Mouse (Mus musculus) heart, adult 18-20 months (tissue): ENCODE data around the gene Bahd1. TPM values are rescaled to one million over a fixed set of nuclear protein-coding genes. Genes with fewer than 3 reads are reported as not detected.

Experiments used
- DNase-seq, 2 experiments: peaks; one replicate each; pipeline ENCODE4 v3.0.0; 2021 to 2022; ENCODE audit warnings: mixed read lengths in 1 of 2
- total RNA-seq, 2 experiments: library from RNA; stranded (reverse); gene quantifications; 2 replicates each; pipeline ENCODE4 v1.2.3; 2021

Bahd1 gene
- total RNA-seq, 2 experiments from 2014 or later: 17.5 to 18.6 TPM

- no peak for DNase-seq
Observed at GRCm38 (mm10) chr2:118941341-118941740, 41.2 kb downstream of the Bahd1 start.

- no peak for DNase-seq
Observed at GRCm38 (mm10) chr2:118943232-118943631, 43.1 kb downstream of the Bahd1 start.

- no peak for DNase-seq
Observed at GRCm38 (mm10) chr2:118948818-118949217, 48.6 kb downstream of the Bahd1 start.

GRCm38 (mm10) chr2:118949699-118950098, 49.5 kb downstream of the Bahd1 start:
- no peak for DNase-seq

- no peak for DNase-seq
Observed at GRCm38 (mm10) chr2:118956497-118956896, 56.3 kb downstream of the Bahd1 start.

- no peak for DNase-seq
Observed at GRCm38 (mm10) chr2:118959644-118960043, 59.5 kb downstream of the Bahd1 start.

GRCm38 (mm10) chr2:118960413-118960812, 60.2 kb downstream of the Bahd1 start:
- DNase-seq: no peak

GRCm38 (mm10) chr2:118961546-118961945, 61.4 kb downstream of the Bahd1 start:
- DNase-seq: no peak

- no peak for DNase-seq
Observed at GRCm38 (mm10) chr2:118963007-118963675, 63.0 kb downstream of the Bahd1 start.

- no peak for DNase-seq
Observed at GRCm38 (mm10) chr2:118963676-118964012, 63.5 kb downstream of the Bahd1 start.

GRCm38 (mm10) chr2:118969585-118970147, 69.5 kb downstream of the Bahd1 start:
- no peak for DNase-seq

GRCm38 (mm10) chr2:118972048-118972447, 71.9 kb downstream of the Bahd1 start:
- no peak for DNase-seq

- DNase-seq: peak; percentile 88 to 90
Observed at GRCm38 (mm10) chr2:118972687-118973376, 72.7 kb downstream of the Bahd1 start.

Other genes with a start within 250 kb of the Bahd1 start
- 1 to 10 TPM; 9.0 to 9.3 TPM for gene Pak6, start 237.1 kb upstream of the Bahd1 start, total RNA-seq
- 1 to 10 TPM; 1.1 to 1.3 TPM for gene Ankrd63, start 196.4 kb upstream of the Bahd1 start, total RNA-seq
- 1 to 10 TPM; 1.4 to 2.6 TPM for gene Plcb2, start 171.9 kb upstream of the Bahd1 start, total RNA-seq
- gene Inafm2, start 154.6 kb upstream of the Bahd1 start, total RNA-seq: 10 to 100 TPM; 31.3 to 35.1 TPM
- 10 to 100 TPM; 20.8 to 25.7 TPM for gene Ccdc9b, start 137.7 kb upstream of the Bahd1 start, total RNA-seq
- not detected for gene Phgr1, start 127.6 kb upstream of the Bahd1 start, total RNA-seq
- under 1 TPM in 1 of 2 experiments, not detected in 1; 0.07 TPM for gene Disp2, start 120.7 kb upstream of the Bahd1 start, total RNA-seq
- 1 to 10 TPM in 1 of 2 experiments, under 1 TPM in 1; 0.85 to 1.6 TPM for gene Knstrn, start 86.4 kb upstream of the Bahd1 start, total RNA-seq
- 100 to 1,000 TPM; 410 to 473 TPM for gene Ivd, start 38.4 kb upstream of the Bahd1 start, total RNA-seq
- 1 to 10 TPM; 6.9 to 7.9 TPM for gene Chst14, start 26.1 kb downstream of the Bahd1 start, total RNA-seq
- 10 to 100 TPM; 10.3 to 12.1 TPM for gene Ccdc32, start 129.0 kb downstream of the Bahd1 start, total RNA-seq
- 1 to 10 TPM; 4.5 to 4.8 TPM for gene Rpusd2, start 134.4 kb downstream of the Bahd1 start, total RNA-seq
- gene Knl1, start 146.7 kb downstream of the Bahd1 start, total RNA-seq: under 1 TPM; 0.30 to 0.80 TPM
- under 1 TPM; 0.60 to 0.64 TPM for gene Rad51, start 212.4 kb downstream of the Bahd1 start, total RNA-seq